Mouse (Mus musculus): ENCODE data around the gene Ccdc141. TPM values are rescaled to one million over a fixed set of nuclear protein-coding genes. Genes with fewer than 3 reads are reported as not detected.
A peak's percentile ranks its signal among the peaks of the same experiment; 100 is the strongest.

The Ccdc141 gene
- total RNA-seq, 2 experiments from 2014 or later, result 0.47 to 0.48 TPM

DNA sequence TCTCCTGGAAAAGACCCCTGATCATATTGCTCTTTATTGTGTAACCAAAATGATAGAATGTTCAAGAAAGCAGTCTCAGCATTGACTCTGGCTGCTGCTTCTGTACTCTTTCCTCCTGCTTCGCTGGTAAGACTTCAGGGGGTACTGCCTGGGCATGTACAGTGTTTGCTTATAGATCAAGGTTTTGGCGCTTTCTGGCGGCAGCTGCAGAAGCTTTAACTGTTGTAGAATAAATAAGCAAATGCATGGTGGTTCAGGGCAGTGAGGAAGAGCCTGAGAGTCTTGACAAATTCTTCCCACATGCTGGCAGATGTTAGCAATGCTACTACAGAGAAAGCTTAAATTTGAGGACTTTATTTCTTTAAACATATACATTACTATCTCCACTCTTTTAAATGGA lies 24.1 kb downstream of the Ccdc141 start:
- no peak for ATAC-seq (replicated peaks; ENCODE audit: low FRiP score, low TSS enrichment, poor library complexity, severe bottlenecking)

- no peak for ATAC-seq (replicated peaks; ENCODE audit: low FRiP score, low TSS enrichment, poor library complexity, severe bottlenecking)
Measured at GRCm38 (mm10) chr2:77143536-77143935, 26.9 kb downstream of the Ccdc141 start.

DNA sequence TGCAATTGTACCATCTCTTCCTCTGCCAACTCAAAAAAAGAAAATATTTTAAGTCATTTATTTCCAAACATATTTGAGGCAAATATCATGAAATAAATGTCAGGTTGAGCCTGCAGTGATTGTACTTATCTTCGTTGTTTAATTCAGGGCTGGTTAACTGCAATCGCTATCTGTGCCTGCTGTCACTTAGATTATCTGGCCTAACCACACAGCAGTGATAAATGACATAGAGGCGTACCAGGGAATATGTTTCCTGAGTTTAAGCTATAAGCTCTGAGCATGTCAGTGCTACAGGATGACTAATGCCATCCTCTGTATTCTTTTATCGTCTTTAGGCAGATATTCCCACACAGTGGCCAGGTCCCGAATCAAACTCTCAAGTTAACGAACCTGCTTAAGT lies 31.6 kb downstream of the Ccdc141 start:
- peak; percentile 55 for ATAC-seq (replicated peaks; ENCODE audit: low FRiP score, low TSS enrichment, poor library complexity, severe bottlenecking)

- ATAC-seq (replicated peaks; ENCODE audit: low FRiP score, low TSS enrichment, poor library complexity, severe bottlenecking), result no peak
Measured at GRCm38 (mm10) chr2:77134906-77135305, 35.5 kb downstream of the Ccdc141 start.

- no peak for ATAC-seq (replicated peaks; ENCODE audit: low FRiP score, low TSS enrichment, poor library complexity, severe bottlenecking)
Measured at GRCm38 (mm10) chr2:77133407-77133806, 37.0 kb downstream of the Ccdc141 start.

- ATAC-seq (replicated peaks; ENCODE audit: low FRiP score, low TSS enrichment, poor library complexity, severe bottlenecking), result peak; percentile 98
Measured at GRCm38 (mm10) chr2:77126939-77127338, 43.5 kb downstream of the Ccdc141 start.

DNA sequence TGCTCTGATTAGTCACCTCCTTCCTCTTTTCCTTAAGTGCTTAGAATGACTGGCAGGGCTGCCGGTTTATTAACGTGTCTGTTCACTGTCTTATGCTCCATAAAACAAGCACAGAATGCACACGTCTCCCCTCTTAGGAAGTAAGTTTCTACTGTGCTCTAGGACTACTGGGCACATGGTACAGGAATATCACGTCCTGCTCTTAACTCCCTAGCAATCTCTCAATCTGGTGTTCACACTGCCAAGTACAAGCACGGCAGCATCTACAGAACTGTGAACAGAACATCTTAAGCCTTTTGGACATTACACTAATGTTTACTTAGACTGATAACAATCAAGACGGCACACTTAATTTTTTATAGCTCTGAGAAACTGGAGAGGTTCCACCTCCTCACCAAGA lies 52.3 kb downstream of the Ccdc141 start:
- no peak for ATAC-seq (replicated peaks; ENCODE audit: low FRiP score, low TSS enrichment, poor library complexity, severe bottlenecking)

- no peak for ATAC-seq (replicated peaks; ENCODE audit: low FRiP score, low TSS enrichment, poor library complexity, severe bottlenecking)
Measured at GRCm38 (mm10) chr2:77114335-77114734, 56.1 kb downstream of the Ccdc141 start.

DNA sequence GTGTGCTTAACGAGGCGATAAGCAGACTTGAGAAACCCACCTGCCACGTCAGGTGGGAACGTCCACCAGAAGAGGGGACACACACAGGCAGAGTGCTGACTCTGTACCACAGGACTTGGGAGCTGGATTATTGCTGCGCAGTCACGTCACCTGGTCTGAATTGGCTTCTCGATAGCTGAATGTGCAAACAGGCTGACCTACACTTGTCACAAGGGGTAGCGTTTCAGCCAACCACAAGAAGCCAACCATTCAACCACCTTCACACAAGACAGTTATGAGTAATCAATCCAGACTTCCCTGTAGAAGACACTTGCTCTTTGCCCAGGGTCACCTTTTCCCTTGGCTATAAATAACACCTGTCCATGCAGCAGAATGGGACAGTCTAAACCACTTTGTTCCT lies 56.6 kb downstream of the Ccdc141 start:
- ATAC-seq (replicated peaks; ENCODE audit: low FRiP score, low TSS enrichment, poor library complexity, severe bottlenecking), result no peak

GRCm38 (mm10) chr2:77113026-77113425 lies 57.4 kb downstream of the Ccdc141 start:
- no peak for ATAC-seq (replicated peaks; ENCODE audit: low FRiP score, low TSS enrichment, poor library complexity, severe bottlenecking)

DNA sequence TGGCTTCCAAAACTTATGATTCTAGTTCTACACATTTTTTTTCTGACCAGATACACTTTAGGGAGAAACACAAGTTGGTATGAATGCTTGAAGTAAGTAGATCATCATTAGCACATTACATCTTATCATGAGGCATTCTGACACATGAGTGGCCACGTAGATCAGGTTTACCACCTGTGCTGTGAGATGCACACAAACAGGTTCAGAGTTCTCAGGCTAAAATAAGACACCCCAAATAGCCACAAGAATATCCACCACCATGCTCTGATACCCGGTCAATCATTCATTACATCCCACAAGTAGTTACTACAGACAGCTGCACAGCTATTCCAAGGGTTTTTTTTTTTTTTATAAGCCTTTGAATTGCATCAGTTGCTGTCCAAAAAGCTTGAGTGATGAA lies 59.3 kb downstream of the Ccdc141 start:
- no peak for ATAC-seq (replicated peaks; ENCODE audit: low FRiP score, low TSS enrichment, poor library complexity, severe bottlenecking)

GRCm38 (mm10) chr2:77110365-77110764 lies 60.1 kb downstream of the Ccdc141 start:
- no peak for ATAC-seq (replicated peaks; ENCODE audit: low FRiP score, low TSS enrichment, poor library complexity, severe bottlenecking)

GRCm38 (mm10) chr2:77109506-77110123 lies 60.8 kb downstream of the Ccdc141 start:
- peak; percentile 93 for ATAC-seq (replicated peaks; ENCODE audit: low FRiP score, low TSS enrichment, poor library complexity, severe bottlenecking)

GRCm38 (mm10) chr2:77108562-77108961 lies 61.9 kb downstream of the Ccdc141 start:
- no peak for ATAC-seq (replicated peaks; ENCODE audit: low FRiP score, low TSS enrichment, poor library complexity, severe bottlenecking)

GRCm38 (mm10) chr2:77106150-77106549 lies 64.3 kb downstream of the Ccdc141 start:
- ATAC-seq (replicated peaks; ENCODE audit: low FRiP score, low TSS enrichment, poor library complexity, severe bottlenecking), result no peak

- no peak for ATAC-seq (replicated peaks; ENCODE audit: low FRiP score, low TSS enrichment, poor library complexity, severe bottlenecking)
Measured at GRCm38 (mm10) chr2:77105006-77105715, 65.3 kb downstream of the Ccdc141 start.

GRCm38 (mm10) chr2:77102516-77102915 lies 67.9 kb downstream of the Ccdc141 start:
- no peak for ATAC-seq (replicated peaks; ENCODE audit: low FRiP score, low TSS enrichment, poor library complexity, severe bottlenecking)

DNA sequence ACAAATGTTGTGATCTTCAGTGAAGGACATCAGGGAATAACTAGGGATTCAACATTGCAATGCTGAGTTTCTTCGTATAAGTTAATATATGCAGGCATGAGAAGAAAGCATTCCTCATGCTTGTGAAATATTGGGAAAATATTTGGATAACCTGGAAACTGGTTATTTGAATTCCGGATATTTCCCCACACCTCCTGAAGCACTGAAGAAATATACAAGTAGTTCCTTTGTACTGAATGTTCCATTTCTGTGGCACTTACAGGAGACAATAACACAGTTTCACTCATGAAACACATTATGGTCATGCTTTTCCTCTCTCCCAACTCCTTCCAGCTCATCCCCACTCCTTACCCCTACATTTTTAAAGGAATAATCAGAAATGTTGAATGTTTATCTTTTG lies 70.6 kb downstream of the Ccdc141 start:
- ATAC-seq (replicated peaks; ENCODE audit: low FRiP score, low TSS enrichment, poor library complexity, severe bottlenecking), result no peak

DNA sequence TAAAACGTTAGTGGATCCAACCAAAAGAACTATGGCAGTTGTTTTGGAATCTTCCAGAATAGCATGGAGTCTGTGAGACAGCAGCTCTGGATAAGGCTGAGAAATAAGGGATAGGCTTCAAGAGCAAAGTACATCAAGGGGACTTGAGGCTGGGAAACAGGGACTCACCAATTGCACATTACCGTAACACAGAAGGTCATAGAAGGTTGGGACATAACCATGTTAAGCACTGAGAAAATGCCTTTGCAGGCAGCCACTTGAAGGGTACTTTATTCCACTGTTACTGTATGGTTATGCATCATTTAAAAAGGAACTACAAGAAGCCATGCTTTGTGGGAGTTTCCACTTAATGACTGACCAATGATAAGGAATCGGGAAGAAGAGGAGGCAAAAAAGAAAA lies 71.7 kb downstream of the Ccdc141 start:
- no peak for ATAC-seq (replicated peaks; ENCODE audit: low FRiP score, low TSS enrichment, poor library complexity, severe bottlenecking)

GRCm38 (mm10) chr2:77091749-77092148 lies 78.7 kb downstream of the Ccdc141 start:
- ATAC-seq (replicated peaks; ENCODE audit: low FRiP score, low TSS enrichment, poor library complexity, severe bottlenecking), result no peak

GRCm38 (mm10) chr2:77085313-77085712 lies 85.1 kb downstream of the Ccdc141 start:
- ATAC-seq (replicated peaks; ENCODE audit: low FRiP score, low TSS enrichment, poor library complexity, severe bottlenecking), result no peak

All from megakaryocyte-erythroid progenitor cell, adult 5-6 weeks (primary cell).